Mouse (Mus musculus): Measurements from ENCODE around the gene Rcan3.

Rcan3 gene

DNA sequence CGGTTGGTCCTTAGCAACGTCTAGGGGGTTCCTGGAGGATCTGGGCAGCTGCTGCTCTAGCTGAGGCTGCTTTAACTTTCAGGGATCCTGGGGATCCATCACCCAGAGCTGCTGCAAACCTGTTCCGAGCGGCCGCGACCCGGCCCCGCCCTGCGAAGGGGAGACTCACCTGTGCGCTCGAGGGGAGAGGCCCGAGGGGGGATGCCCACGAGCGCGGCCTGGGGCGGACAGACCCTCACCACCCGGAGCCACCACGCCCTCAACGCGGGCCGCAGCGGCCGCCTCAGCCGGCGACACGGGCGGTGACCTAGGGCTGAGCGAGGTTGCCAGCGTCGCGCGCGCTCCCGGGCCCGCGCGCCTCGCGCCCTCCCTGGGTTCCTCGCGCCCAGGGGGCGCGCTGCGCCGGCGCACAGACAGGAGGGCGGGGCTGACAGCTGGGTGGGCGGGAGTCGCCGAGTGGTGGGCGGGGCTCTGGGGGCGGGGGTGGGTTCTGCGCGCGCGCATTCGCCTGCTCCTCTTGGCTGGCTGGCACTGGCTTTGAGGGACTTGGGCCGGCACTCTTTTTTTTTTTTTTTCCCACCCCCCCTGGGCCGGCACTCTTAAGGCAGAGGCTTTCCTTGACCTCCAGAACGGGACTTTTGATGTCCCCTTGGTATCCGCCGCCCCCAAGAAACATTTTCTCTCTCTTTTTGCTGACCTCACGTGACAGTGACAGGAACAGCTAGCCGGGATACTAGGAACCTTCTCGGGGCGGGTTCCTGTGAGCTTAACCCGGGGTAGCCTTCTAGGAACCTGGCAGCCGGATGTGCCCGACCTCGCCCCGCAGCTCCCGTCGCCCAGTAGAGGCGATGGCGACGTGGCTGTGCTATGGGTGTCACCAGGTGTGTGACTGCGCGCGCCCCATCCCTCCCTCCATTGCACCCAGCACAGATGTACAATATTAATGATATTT lies at the start of gene Rcan3:
Rcan3 (minus strand) TSS at position 411 of the 952 bp plus-strand sequence.
- DNase-seq (ENCODE audit: low spot score) = peak; percentile 79

DNA sequence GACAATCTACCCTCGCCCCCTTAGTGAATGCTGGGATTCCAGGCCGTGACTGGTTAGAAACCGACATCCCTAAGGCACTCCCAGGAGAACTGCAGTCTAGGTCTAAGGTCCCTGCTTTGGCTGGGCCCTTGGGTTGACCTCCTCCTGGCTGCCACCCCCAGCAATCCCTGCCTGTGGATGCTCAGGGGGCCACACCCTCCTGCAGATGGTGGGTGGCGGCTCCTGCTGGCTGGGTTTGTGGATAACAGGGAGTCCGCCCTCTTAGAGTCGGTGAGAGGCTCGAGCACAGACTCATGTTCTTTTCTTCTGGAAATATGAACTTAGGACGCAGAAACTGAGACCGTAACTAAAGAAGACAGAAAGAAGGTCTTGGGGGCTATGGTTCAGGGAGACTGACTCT lies 46.7 kb upstream of the Rcan3 start:
- DNase-seq (ENCODE audit: low spot score) = no peak

DNA sequence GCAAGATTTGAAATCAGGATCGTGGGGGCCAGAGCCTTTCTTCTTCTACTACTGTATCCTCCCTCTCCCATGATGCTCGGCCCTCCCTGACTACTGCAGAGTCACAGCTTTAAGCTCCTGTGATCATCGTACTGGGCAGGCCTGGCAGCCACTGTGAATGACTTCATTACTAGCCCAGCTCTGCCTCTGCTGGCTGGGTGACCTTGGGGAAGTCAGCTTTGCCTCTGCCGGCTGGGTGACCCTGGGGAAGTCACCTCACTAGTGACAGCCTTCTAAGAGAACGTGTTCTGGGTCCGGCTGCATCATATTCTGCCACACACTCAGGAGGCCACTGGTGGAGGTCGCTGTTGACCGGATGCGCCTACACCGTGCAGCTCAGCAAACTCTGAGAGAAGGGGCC lies 44.2 kb upstream of the Rcan3 start:
- no peak for DNase-seq (ENCODE audit: low spot score)

GRCm38 (mm10) chr4:135463406-135463805 lies 29.8 kb upstream of the Rcan3 start:
- DNase-seq (ENCODE audit: low spot score) = no peak

- no peak for DNase-seq (ENCODE audit: low spot score)
Observed at GRCm38 (mm10) chr4:135453572-135453971, 19.9 kb upstream of the Rcan3 start.

DNA sequence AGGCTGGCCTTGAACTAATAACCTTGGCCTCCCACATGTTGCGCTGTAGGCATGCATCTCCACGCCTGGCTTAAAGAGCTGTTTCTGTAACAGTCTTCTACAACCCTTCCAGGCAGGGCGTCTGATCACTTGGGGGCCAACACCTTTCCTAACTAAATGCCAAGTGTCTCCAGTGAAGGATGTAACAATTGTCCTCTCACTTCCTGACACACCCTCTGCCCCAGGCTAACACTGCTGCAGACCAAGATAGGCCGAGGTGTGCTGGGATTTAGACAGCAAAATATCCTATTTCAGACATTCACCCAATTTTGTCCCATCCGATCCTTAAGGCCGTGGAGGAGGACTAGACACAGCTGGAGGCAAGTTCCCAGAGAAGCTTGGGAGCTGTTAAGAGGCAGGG lies 19.5 kb upstream of the Rcan3 start:
- DNase-seq (ENCODE audit: low spot score) = no peak

- no peak for DNase-seq (ENCODE audit: low spot score)
Observed at GRCm38 (mm10) chr4:135451360-135452015, 17.8 kb upstream of the Rcan3 start.

GRCm38 (mm10) chr4:135442473-135442872 lies 8.8 kb upstream of the Rcan3 start:
- no peak for DNase-seq (ENCODE audit: low spot score)

DNA sequence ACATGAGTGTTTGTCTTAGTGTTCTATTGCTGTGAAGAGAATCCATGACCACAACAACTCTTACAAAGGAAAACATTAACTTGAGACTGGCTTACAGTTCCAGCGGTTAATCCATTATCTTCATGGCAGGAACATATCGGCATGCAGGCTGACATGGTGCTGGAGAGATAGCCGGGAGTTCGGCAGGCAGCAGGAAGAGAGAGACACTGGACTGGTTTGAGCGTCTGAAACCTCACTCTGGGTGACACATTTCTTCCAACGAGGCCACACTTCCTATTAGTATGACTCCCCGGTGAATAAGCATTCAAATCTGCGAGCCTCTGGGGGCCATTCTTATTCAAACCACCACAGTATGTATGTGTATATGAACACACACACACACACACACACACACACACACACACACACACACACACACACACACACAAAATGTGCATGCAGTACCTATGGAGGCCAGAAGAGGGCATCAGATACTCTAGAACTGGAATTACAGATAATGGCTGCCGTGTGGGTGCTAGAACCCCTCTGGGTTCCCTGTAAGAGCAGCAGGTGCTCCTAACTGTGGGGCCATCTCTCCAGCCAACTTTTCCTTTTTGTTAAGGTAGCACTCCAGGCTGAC lies 6.4 kb upstream of the Rcan3 start:
- DNase-seq (ENCODE audit: low spot score) = no peak

DNA sequence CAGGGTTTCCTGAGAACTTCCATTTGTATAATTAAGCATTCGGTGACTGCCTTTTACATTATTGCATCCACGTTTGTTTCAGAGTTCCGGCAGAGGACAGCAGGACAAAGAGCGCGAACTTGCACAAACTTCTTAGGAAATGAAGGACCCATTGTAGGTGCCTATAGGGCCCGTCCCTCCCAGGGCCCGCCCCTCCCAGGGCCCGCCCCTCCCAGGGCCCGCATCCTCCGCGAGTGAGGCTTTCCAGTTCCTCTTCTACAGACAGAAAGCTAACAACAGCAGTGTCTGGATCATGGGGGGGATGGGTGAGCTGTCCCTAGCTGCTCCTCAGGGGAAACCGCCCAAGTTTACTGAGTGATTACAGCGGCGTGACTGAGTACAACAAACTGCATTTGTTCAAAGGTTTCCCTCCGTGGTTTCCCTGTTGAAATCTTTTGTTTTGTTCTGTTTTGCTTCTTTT lies 5.6 kb upstream of the Rcan3 start:
- DNase-seq (ENCODE audit: low spot score) = peak; percentile 48

- DNase-seq (ENCODE audit: low spot score) = no peak
Observed at GRCm38 (mm10) chr4:135437924-135438323, 4.3 kb upstream of the Rcan3 start.

- no peak for DNase-seq (ENCODE audit: low spot score)
Observed at GRCm38 (mm10) chr4:135436291-135436690, 2.6 kb upstream of the Rcan3 start.

- no peak for DNase-seq (ENCODE audit: low spot score)
Observed at GRCm38 (mm10) chr4:135434395-135434789, 739 bp upstream of the Rcan3 start.

DNA sequence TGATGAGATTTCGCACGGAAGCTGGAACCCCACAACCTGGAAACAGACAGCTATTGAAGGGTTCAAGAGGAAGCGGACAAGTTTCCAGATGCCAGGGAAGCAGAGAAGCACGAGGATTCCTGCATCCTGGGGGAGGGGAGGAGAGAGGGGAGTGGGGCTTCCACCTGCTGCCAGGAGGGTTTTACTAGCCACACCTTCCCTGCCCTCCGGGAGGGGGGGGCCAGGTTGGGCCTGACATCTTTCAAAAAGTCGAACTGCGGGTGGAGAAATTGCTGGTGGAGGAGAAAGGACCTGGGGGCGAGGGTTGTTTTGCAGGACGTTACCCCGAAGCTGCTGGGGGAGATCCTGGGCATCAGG lies 589 bp downstream of the Rcan3 start:
- DNase-seq (ENCODE audit: low spot score) = peak; percentile 38

DNA sequence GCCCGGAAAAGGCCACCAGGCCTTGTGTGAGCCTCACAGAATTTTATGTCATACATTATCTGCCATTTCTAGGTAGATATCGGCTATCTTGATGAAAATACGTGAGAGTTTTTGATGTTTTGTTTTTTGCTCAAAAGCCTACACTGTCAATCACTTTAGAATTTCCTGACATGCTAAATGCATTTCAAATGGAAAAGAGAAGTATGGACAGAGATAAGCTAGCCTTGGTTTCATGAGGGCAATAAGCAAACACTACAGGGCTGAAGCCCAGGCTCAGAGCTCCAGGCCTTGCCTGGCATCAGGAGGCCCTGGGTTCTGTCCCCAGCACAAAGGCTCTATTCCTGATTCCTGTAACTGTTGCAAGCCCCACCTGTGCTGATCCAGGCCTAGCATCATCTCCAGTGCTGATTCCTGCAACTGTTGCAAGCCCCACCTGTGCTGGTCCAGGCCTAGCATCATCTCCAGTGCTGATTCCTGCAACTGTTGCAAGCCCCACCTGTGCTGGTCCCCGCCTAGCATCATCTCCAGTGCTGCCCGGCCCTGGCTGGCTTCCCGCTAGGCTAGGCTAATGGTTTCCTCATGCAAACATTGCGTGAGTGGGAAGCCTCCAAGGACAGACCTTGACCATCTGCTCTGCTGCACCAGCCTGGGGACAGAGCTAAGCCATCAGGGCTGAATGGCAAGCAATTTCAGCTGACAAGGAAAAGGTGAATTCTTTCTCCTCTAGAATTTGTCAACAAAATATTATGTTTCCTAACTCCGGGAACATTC lies 3.5 kb downstream of the Rcan3 start:
- peak; percentile 73 for DNase-seq (ENCODE audit: low spot score)

GRCm38 (mm10) chr4:135429383-135429782 lies 4.3 kb downstream of the Rcan3 start:
- DNase-seq (ENCODE audit: low spot score) = no peak

GRCm38 (mm10) chr4:135426587-135426986 lies 7.1 kb downstream of the Rcan3 start:
- DNase-seq (ENCODE audit: low spot score) = no peak

DNA sequence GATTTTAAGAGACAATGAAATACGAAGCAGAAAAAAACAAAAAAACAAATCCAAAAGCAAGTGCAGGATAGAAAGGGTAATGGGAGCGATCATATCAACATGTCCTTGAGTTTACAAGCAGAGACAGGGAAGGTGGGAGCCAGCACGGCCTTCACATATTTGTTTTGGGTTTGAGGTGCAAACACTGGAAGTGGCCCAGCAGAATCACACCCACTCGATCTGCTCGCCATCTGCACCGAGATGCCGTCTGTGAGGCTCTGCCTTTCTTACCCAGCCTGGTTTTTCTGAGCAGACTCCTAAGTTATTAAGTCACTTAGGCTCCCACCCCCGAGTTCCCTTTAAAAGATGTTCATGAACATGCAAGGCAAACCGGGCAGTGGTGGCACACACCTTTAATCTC lies 8.0 kb downstream of the Rcan3 start:
- no peak for DNase-seq (ENCODE audit: low spot score)

DNA sequence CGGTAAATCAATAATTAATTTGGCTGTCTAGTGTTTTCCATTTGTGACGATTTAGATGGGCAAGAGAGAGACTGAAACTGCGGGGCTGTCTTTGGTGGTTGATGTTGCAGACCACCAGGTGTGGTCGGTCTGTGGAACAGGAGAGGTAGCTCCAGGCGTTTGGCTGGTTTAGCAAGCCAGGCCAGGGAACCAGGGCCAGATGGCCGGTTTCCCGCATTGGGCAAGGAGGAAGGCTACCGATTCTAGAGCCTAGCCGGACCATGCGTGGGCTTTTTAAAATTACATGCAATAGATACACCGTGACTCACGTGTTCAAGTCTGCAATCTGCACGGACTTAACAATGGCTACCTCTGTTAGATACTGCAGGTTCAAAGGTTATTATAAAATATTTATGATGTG lies 12.7 kb downstream of the Rcan3 start:
- no peak for DNase-seq (ENCODE audit: low spot score)

- no peak for DNase-seq (ENCODE audit: low spot score)
Observed at GRCm38 (mm10) chr4:135420416-135420815, 13.2 kb downstream of the Rcan3 start.

DNA sequence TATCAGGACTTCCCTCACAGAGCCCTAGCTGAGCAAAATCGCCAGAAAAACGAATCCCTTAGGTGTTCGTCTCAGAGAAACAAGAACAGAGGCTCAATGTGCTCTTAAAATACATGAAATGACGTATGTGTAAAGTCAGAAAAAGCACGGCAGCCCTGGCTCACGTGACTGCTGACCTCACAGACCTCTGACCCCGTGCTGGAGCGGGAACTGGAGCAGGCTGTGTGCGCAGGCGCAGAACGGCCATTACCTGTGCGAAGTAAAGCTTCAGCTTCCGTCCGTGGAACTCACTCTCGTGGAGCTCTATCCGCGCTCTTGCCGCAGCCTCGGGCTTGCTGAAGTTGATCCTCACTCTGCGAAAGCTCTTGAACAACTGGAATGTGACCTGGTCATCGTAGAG lies 13.7 kb downstream of the Rcan3 start:
- DNase-seq (ENCODE audit: low spot score) = no peak

DNA sequence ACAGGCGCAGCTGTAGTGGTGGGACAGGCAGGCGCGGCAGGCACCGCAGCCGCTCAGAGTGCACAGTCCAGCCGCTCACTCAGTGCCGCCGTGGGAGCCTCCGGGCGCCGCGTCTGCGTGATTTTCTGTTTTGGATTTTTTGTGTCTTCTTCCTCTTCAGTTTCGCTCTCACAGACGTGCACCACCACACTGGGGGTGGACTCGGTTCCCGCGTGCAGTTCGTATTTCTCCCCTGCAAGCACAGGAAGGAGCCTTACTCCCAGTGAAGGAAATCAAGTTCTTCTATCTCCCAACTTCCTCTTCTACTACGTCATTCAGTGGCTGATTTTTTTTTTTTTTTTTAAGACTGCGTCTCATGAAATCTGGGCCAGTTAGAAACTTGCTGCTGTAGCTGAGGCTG lies 17.3 kb downstream of the Rcan3 start:
- DNase-seq (ENCODE audit: low spot score) = no peak
